In the genomic region with DNA sequence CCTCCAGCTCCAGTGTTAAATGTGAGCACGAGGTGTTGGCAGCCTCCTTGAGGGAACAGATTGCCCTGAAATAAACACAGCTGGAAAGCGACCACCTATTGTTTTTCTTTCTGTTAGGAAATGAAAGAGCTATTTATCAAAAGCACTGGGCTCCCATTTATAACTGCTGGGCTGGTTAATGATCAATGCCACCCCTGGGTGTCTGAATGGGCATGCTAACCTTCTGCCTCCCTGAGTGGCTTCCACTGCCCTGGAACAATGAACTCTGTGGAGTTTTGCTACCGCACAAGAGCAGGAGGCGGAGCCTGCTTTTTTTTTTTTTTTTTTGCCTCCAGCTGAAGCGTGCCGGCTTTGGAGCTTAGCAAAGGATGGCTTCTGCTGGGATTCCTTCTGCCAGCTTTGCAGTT, we compare ENCODE assay signal across 8 mouse cellular contexts.
DNase-seq lines count a peak whose midpoint lies in the region; ATAC-seq lines count a peak whose summit lies in the region.

No protein-coding gene starts in this region.

- H3K4me2 ChIP-seq in heart, embryonic 12.5 days: peak overlapping the region; percentile 65
- H3K4me2 ChIP-seq in stomach, embryonic 15.5 days: peak overlapping the region; percentile 45

- ATAC-seq in heart, embryonic 12.5 days (ENCODE audit: insufficient number of reproducible peaks, low FRiP score): no peak
- peak; percentile 80; the same call in 1 of the 2 replicates for ATAC-seq in stomach, embryonic 15.5 days (ENCODE audit: insufficient read depth, low FRiP score, low read depth)

- no peaks in the 10 kb centered on the region for H3K36me3 ChIP-seq in heart, embryonic 12.5 days
- no peaks in the 10 kb centered on the region for H3K36me3 ChIP-seq in stomach, embryonic 15.5 days

- peak overlapping the region; percentile 35 for H3K4me3 ChIP-seq in heart, embryonic 12.5 days
- H3K4me3 ChIP-seq in stomach, embryonic 15.5 days (replicated peaks): peak overlapping the region; percentile 21

- no peaks in the 10 kb centered on the region for H3K9me3 ChIP-seq in heart, embryonic 12.5 days (replicated peaks)
- H3K9me3 ChIP-seq in stomach, embryonic 15.5 days: no peaks in the 10 kb centered on the region

- H3K4me1 ChIP-seq in heart, embryonic 12.5 days (replicated peaks): peaks cover 38% of the 10 kb centered on the region
- H3K4me1 ChIP-seq in stomach, embryonic 15.5 days: peaks cover 23% of the 10 kb centered on the region; the same call in 1 of the 2 replicates

- no peaks in the 10 kb centered on the region for H3K27me3 ChIP-seq in heart, embryonic 12.5 days (replicated peaks)
- H3K27me3 ChIP-seq in stomach, embryonic 15.5 days (replicated peaks): no peaks in the 10 kb centered on the region

- H3K9ac ChIP-seq in heart, embryonic 12.5 days: no peak overlapping the region
- H3K9ac ChIP-seq in stomach, embryonic 15.5 days: no peak overlapping the region

- under 1% methylated on average over 6 of the region's 6 CpGs for WGBS in heart, embryonic 12.5 days
- 0% methylated on average over 6 of the region's 6 CpGs for WGBS in stomach, embryonic 15.5 days

- DNase-seq in adrenal gland, postnatal 14 days: peak; percentile 21
- DNase-seq in adrenal gland, adult 18-20 months (ENCODE audit: low spot score in 2 of 2): no peak
- DNase-seq in cerebellum, postnatal 10 days: peak; percentile 86 to 88
- DNase-seq in kidney, postnatal 10 days: peak; percentile 70
- peak; percentile 13 to 27 for DNase-seq in lung, postnatal 4 days
- no peak for DNase-seq in right cerebral cortex, adult 18-20 months

- H3K27ac ChIP-seq in heart, embryonic 12.5 days (ENCODE audit: poor library complexity, severe bottlenecking): peak overlapping the region; percentile 25; the same call in 1 of the 2 replicates
- peak overlapping the region; percentile 23; the same call in 1 of the 2 replicates for H3K27ac ChIP-seq in stomach, embryonic 15.5 days

Comparison
In these comparisons a context has a peak if more than half of its experiments do, and no peak if none do; other contexts are left out.
1. DNase-seq: peak in adrenal gland, postnatal 14 days (single experiment), cerebellum, postnatal 10 days (2 of 2), kidney, postnatal 10 days (single experiment) and lung, postnatal 4 days (2 of 2); none in adrenal gland, adult 18-20 months (0 of 2) and right cerebral cortex, adult 18-20 months (single experiment).